Mouse (Mus musculus): ENCODE results near the gene Dnajc28. TPM values are rescaled to one million over a fixed set of nuclear protein-coding genes. Genes with fewer than 3 reads are reported as not detected.
"Not testable (repeated sequence)": the region's sequence is repeated elsewhere in the genome, so short reads cannot be mapped to it uniquely, and the experiment has no call there.

Gene Dnajc28
- polyA plus RNA-seq, 1 experiment from 2014 or later, result 6.1 TPM

- H3K9me3 ChIP-seq (ENCODE audit: control insufficient read depth, low read length), result no peaks in the 10 kb centered on the region
- H3K4me3 ChIP-seq (ENCODE audit: low read depth, low read length), result no peak overlapping the region
- H3K36me3 ChIP-seq (ENCODE audit: control insufficient read depth, insufficient read depth, low read length), result peaks cover 7% of the 10 kb centered on the region
- H3K9ac ChIP-seq (ENCODE audit: low read depth, low read length), result no peak overlapping the region
- H3K4me1 ChIP-seq (replicated peaks; ENCODE audit: control insufficient read depth, insufficient read depth, low read length), result 0 out of 2 replicates have a peak, but pooled peaks cover 4% of the 10 kb centered on the region
- no peak overlapping the region for H3K4me2 ChIP-seq (replicated peaks; ENCODE audit: low read depth, low read length)
- ATAC-seq (ENCODE audit: low FRiP score) (no peak), DNase-seq (ENCODE audit: low spot score) (no peak)
- no peaks in the 10 kb centered on the region for H3K27me3 ChIP-seq (ENCODE audit: control insufficient read depth, insufficient read depth, low read length)
- no peak overlapping the region for H3K27ac ChIP-seq (ENCODE audit: low read depth, low read length)
Observed at GRCm38 (mm10) chr16:91649781-91650180, 31.0 kb upstream of the Dnajc28 start.

- no peaks in the 10 kb centered on the region for H3K9me3 ChIP-seq (ENCODE audit: control insufficient read depth, low read length)
- DNase-seq (ENCODE audit: low spot score), result no peak
- 0 out of 2 replicates have a peak, but pooled peaks cover 4% of the 10 kb centered on the region for H3K4me1 ChIP-seq (replicated peaks; ENCODE audit: control insufficient read depth, insufficient read depth, low read length)
- H3K4me3 ChIP-seq (ENCODE audit: low read depth, low read length), result peak overlapping the region; percentile 84
- WGBS, result 73% methylated on average over 3 of the region's 3 CpGs
- no peak overlapping the region for H3K27ac ChIP-seq (ENCODE audit: low read depth, low read length)
- H3K36me3 ChIP-seq (ENCODE audit: control insufficient read depth, insufficient read depth, low read length), result peaks cover 5% of the 10 kb centered on the region; the same call in 1 of the 2 replicates
- 0 out of 2 replicates have a peak overlapping the region, but pooled peaks have one; percentile 24 for H3K9ac ChIP-seq (ENCODE audit: low read depth, low read length)
- peak overlapping the region; percentile 50 for H3K4me2 ChIP-seq (replicated peaks; ENCODE audit: low read depth, low read length)
- ATAC-seq (ENCODE audit: low FRiP score), result no peak
- no peaks in the 10 kb centered on the region for H3K27me3 ChIP-seq (ENCODE audit: control insufficient read depth, insufficient read depth, low read length)
Observed at GRCm38 (mm10) chr16:91649246-91649645, 30.4 kb upstream of the Dnajc28 start.

- peak; percentile 84 for DNase-seq (ENCODE audit: low spot score)
- Histone ChIP-seq H3K36me3 (ENCODE audit: control insufficient read depth, insufficient read depth, low read length) (peaks cover 5% of the 10 kb centered on the region; the same call in 1 of the 2 replicates), H3K27ac (ENCODE audit: low read depth, low read length) (peak overlapping the region; percentile 95), H3K27me3 (ENCODE audit: control insufficient read depth, insufficient read depth, low read length) (no peaks in the 10 kb centered on the region), H3K4me2 (replicated peaks; ENCODE audit: low read depth, low read length) (peak overlapping the region; percentile 50), H3K4me3 (ENCODE audit: low read depth, low read length) (peak overlapping the region; percentile 84), H3K9me3 (ENCODE audit: control insufficient read depth, low read length) (no peaks in the 10 kb centered on the region), H3K4me1 (replicated peaks; ENCODE audit: control insufficient read depth, insufficient read depth, low read length) (0 out of 2 replicates have a peak, but pooled peaks cover 4% of the 10 kb centered on the region), H3K9ac (ENCODE audit: low read depth, low read length) (peak overlapping the region; percentile 88)
- 1% methylated on average over 25 of the region's 25 CpGs for WGBS
- peak; percentile 71 for ATAC-seq (ENCODE audit: low FRiP score)
Observed at GRCm38 (mm10) chr16:91648220-91648550, 29.4 kb upstream of the Dnajc28 start.

- WGBS, result under 1% methylated on average over 69 of the region's 70 CpGs
- H3K9ac ChIP-seq (ENCODE audit: low read depth, low read length), result peak within 1 kb of the TSS; percentile 88
- H3K4me1 ChIP-seq (replicated peaks; ENCODE audit: control insufficient read depth, insufficient read depth, low read length), result 0 out of 2 replicates have a peak, but pooled peaks cover 4% of the 10 kb centered on the region
- peaks cover 5% of the 10 kb centered on the region; the same call in 1 of the 2 replicates for H3K36me3 ChIP-seq (ENCODE audit: control insufficient read depth, insufficient read depth, low read length)
- ATAC-seq (ENCODE audit: low FRiP score) (peak; percentile 96), DNase-seq (ENCODE audit: low spot score) (peak; percentile 95)
- no peaks in the 10 kb centered on the region for H3K9me3 ChIP-seq (ENCODE audit: control insufficient read depth, low read length)
- peak within 1 kb of the TSS; percentile 90 for H3K4me2 ChIP-seq (replicated peaks; ENCODE audit: low read depth, low read length)
- peak within 1 kb of the TSS; percentile 95 for H3K27ac ChIP-seq (ENCODE audit: low read depth, low read length)
- H3K4me3 ChIP-seq (ENCODE audit: low read depth, low read length), result peak within 1 kb of the TSS; percentile 84
- H3K27me3 ChIP-seq (ENCODE audit: control insufficient read depth, insufficient read depth, low read length), result no peaks in the 10 kb centered on the region
Observed at GRCm38 (mm10) chr16:91647461-91648219, 28.8 kb upstream of the Dnajc28 start, which contains the start of gene Son. Son (plus strand) TSS chr16:91647506.

GRCm38 (mm10) chr16:91646681-91647419, 28.0 kb upstream of the Dnajc28 start, which contains the start of gene Gart:
Gart (minus strand) TSS chr16:91646952.
- H3K27me3 ChIP-seq (ENCODE audit: control insufficient read depth, insufficient read depth, low read length), result no peaks in the 10 kb centered on the region
- H3K27ac ChIP-seq (ENCODE audit: low read depth, low read length), result peak within 1 kb of the TSS; percentile 95
- no peaks in the 10 kb centered on the region for H3K36me3 ChIP-seq (ENCODE audit: control insufficient read depth, insufficient read depth, low read length)
- H3K4me1 ChIP-seq (replicated peaks; ENCODE audit: control insufficient read depth, insufficient read depth, low read length), result 0 out of 2 replicates have a peak, but pooled peaks cover 4% of the 10 kb centered on the region
- peak within 1 kb of the TSS; percentile 90 for H3K4me2 ChIP-seq (replicated peaks; ENCODE audit: low read depth, low read length)
- ATAC-seq (ENCODE audit: low FRiP score) (peak; percentile 85), DNase-seq (ENCODE audit: low spot score) (peak; percentile 91)
- WGBS, result under 1% methylated on average over 54 of the region's 59 CpGs
- no peaks in the 10 kb centered on the region for H3K9me3 ChIP-seq (ENCODE audit: control insufficient read depth, low read length)
- H3K9ac ChIP-seq (ENCODE audit: low read depth, low read length), result peak within 1 kb of the TSS; percentile 88
- peak within 1 kb of the TSS; percentile 84 for H3K4me3 ChIP-seq (ENCODE audit: low read depth, low read length)

- no peaks in the 10 kb centered on the region for H3K9me3 ChIP-seq (ENCODE audit: control insufficient read depth, low read length)
- ATAC-seq (ENCODE audit: low FRiP score), result no peak
- DNase-seq (ENCODE audit: low spot score), result peak; percentile 23
- H3K27me3 ChIP-seq (ENCODE audit: control insufficient read depth, insufficient read depth, low read length), result no peaks in the 10 kb centered on the region
- 2% methylated on average over 11 of the region's 11 CpGs for WGBS
- 0 out of 2 replicates have a peak overlapping the region, but pooled peaks have one; percentile 95 for H3K27ac ChIP-seq (ENCODE audit: low read depth, low read length)
- H3K4me2 ChIP-seq (replicated peaks; ENCODE audit: low read depth, low read length), result peak overlapping the region; percentile 90
- H3K4me3 ChIP-seq (ENCODE audit: low read depth, low read length), result peak overlapping the region; percentile 84
- 0 out of 2 replicates have a peak, but pooled peaks cover 4% of the 10 kb centered on the region for H3K4me1 ChIP-seq (replicated peaks; ENCODE audit: control insufficient read depth, insufficient read depth, low read length)
- no peaks in the 10 kb centered on the region for H3K36me3 ChIP-seq (ENCODE audit: control insufficient read depth, insufficient read depth, low read length)
- peak overlapping the region; percentile 59 for H3K9ac ChIP-seq (ENCODE audit: low read depth, low read length)
Observed at GRCm38 (mm10) chr16:91645995-91646602, 27.3 kb upstream of the Dnajc28 start.

GRCm38 (mm10) chr16:91645420-91645819, 26.6 kb upstream of the Dnajc28 start:
- H3K9ac ChIP-seq (ENCODE audit: low read depth, low read length); H3K27me3 ChIP-seq (ENCODE audit: control insufficient read depth, insufficient read depth, low read length); DNase-seq (ENCODE audit: low spot score); H3K4me2 ChIP-seq (replicated peaks; ENCODE audit: low read depth, low read length); H3K4me3 ChIP-seq (ENCODE audit: low read depth, low read length); ATAC-seq (ENCODE audit: low FRiP score); H3K4me1 ChIP-seq (replicated peaks; ENCODE audit: control insufficient read depth, insufficient read depth, low read length); H3K9me3 ChIP-seq (ENCODE audit: control insufficient read depth, low read length); H3K27ac ChIP-seq (ENCODE audit: low read depth, low read length); H3K36me3 ChIP-seq (ENCODE audit: control insufficient read depth, insufficient read depth, low read length): not testable (repeated sequence)
- no CpG with 5 or more reads among the region's 2 CpGs for WGBS

- H3K9me3 ChIP-seq (ENCODE audit: control insufficient read depth, low read length), result no peaks in the 10 kb centered on the region
- no peak overlapping the region for H3K4me3 ChIP-seq (ENCODE audit: low read depth, low read length)
- DNase-seq (ENCODE audit: low spot score), result no peak
- 0 out of 2 replicates have a peak, but pooled peaks cover 4% of the 10 kb centered on the region for H3K4me1 ChIP-seq (replicated peaks; ENCODE audit: control insufficient read depth, insufficient read depth, low read length)
- H3K27me3 ChIP-seq (ENCODE audit: control insufficient read depth, insufficient read depth, low read length), result no peaks in the 10 kb centered on the region
- no peak overlapping the region for H3K27ac ChIP-seq (ENCODE audit: low read depth, low read length)
- no peak overlapping the region for H3K4me2 ChIP-seq (replicated peaks; ENCODE audit: low read depth, low read length)
- no peak for ATAC-seq (ENCODE audit: low FRiP score)
- H3K36me3 ChIP-seq (ENCODE audit: control insufficient read depth, insufficient read depth, low read length), result no peaks in the 10 kb centered on the region
- H3K9ac ChIP-seq (ENCODE audit: low read depth, low read length), result no peak overlapping the region
- 93% methylated on average over 2 of the region's 2 CpGs for WGBS
Observed at GRCm38 (mm10) chr16:91644901-91645300, 26.1 kb upstream of the Dnajc28 start.
